Mouse (Mus musculus) midbrain, embryonic 10.5 days (tissue): Measurements from ENCODE around the gene Prkab1. TPM values are rescaled to one million over a fixed set of nuclear protein-coding genes. Genes with fewer than 3 reads are reported as not detected.

ENCODE experiments used
- DNase-seq: peaks from one replicate; pipeline ENCODE4 v3.0.0-alpha.2; 2017; ENCODE audit warnings: low spot score
- H3K27ac ChIP-seq: fragments of 300-500 bp; sonication (generic); replicated peaks from 2 replicates; pipeline ENCODE4 v1.5.1; 2016; ENCODE audit warnings: mild to moderate bottlenecking
- H3K27me3 ChIP-seq: fragments of 300-500 bp; sonication (generic); 2 replicates; pipeline ENCODE4 v1.6.1; 2016; ENCODE audit warnings: low read depth, mild to moderate bottlenecking; ENCODE audit not compliant: poor library complexity, severe bottlenecking
- H3K36me3 ChIP-seq: fragments of 300-500 bp; sonication (generic); 2 replicates; pipeline ENCODE4 v1.6.1; 2016; ENCODE audit warnings: mild to moderate bottlenecking, moderate library complexity
- H3K4me1 ChIP-seq: fragments of 300-500 bp; sonication (generic); 2 replicates; pipeline ENCODE4 v1.6.1; 2016
- H3K4me3 ChIP-seq: fragments of 300-500 bp; sonication (generic); 2 replicates; pipeline ENCODE4 v1.5.1; 2016; ENCODE audit warnings: mild to moderate bottlenecking, moderate library complexity
- H3K9me3 ChIP-seq: fragments of 300-500 bp; sonication (generic); replicated peaks from 2 replicates; pipeline ENCODE4 v1.6.1; 2016; ENCODE audit warnings: mild to moderate bottlenecking
- WGBS: fragments of 180-500 bp; shearing (Covaris S2); methylation state at CpG from one replicate; pipeline ENCODE4 v1.1.7; 2016; 5-methylcytosine and 5-hydroxymethylcytosine counted together
- polyA plus RNA-seq: library from polyadenylated mRNA; unstranded; fragments of >200 nt; fragmentation: Nextera tagmentation; extraction: Ambion mirVana; gene quantifications from 2 replicates; pipeline ENCODE4 v1.2.1, GENCODE M21; 2016

The Prkab1 gene
- polyA plus RNA-seq, 1 experiment from 2014 or later, result 66.7 TPM

DNA sequence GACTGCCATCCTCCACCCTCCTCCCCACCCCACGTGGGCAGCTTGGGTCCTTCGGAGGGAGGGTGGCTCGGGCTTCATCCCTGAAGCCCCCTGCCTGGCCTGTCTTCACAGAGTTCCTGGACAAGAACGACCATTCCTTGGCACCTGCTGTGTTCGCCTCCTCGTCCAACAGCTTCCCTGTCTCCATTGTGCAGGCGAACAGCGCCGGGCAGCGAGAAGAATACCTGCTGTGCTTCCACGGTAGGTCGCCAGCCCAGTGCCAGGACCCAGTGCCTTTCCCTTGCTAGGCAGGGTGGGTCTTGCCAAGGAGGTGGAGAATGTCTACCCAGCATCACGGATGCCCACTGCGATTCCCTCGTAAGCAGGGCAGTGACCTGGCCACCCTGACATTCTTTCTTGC lies 30.2 kb downstream of the Prkab1 start:
- H3K4me1 ChIP-seq, result no peaks in the 10 kb centered on the region
- H3K9me3 ChIP-seq, result peaks cover 15% of the 10 kb centered on the region
- H3K36me3 ChIP-seq, result peaks cover 95% of the 10 kb centered on the region
- H3K27me3 ChIP-seq, result no peaks in the 10 kb centered on the region
- H3K27ac ChIP-seq, result no peak overlapping the region
- whole genome bisulfite sequencing, result 89% methylated on average over 15 of the region's 15 CpGs
- no peak overlapping the region for H3K4me3 ChIP-seq
- no peak for DNase-seq

DNA sequence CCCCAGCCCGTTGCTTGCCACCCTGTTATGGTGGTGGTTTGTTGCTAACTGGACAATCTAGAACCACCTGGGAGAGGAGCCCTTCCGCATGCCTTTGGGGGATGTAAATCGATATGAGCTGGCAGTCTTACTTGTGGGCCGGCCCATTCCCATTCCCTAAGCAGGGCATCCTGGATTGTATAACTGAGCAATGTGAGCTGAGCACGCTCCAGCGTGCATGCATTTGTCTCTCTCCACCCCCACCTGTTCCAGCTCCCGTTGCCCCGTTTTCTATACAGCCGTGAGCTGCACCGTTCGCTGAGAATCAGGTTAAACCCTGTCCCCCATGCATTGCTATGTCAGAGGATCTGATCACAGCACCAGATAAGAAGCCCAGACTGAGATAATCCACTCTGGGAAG lies 32.6 kb downstream of the Prkab1 start:
- no peaks in the 10 kb centered on the region for H3K27me3 ChIP-seq
- peaks cover 97% of the 10 kb centered on the region for H3K36me3 ChIP-seq
- peaks cover 15% of the 10 kb centered on the region for H3K9me3 ChIP-seq
- no peak for DNase-seq
- H3K4me3 ChIP-seq, result no peak overlapping the region
- 96% methylated on average over 11 of the region's 11 CpGs for WGBS
- no peak overlapping the region for H3K27ac ChIP-seq
- H3K4me1 ChIP-seq, result no peaks in the 10 kb centered on the region

DNA sequence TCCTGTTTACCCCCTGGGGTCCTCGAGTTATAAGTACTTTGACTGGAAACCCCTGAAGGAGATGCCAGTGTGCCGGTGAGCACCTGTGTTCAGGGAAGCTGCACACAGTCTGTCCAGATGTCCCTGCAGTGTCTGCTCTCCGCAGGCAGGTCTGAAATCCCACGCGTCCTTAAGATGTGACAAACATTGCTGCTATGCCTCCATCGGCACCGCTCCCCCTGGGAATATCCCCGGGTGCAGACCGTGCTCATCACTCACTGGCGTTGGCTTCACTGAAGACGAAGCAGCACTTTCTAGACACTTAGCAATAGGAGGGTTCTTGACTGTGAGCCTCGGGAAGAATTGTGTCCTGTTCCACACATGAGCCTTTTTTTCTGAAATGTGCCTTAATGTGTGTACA lies 37.0 kb downstream of the Prkab1 start:
- Histone ChIP-seq H3K4me3 (no peak overlapping the region), H3K4me1 (no peaks in the 10 kb centered on the region), H3K36me3 (peaks cover 97% of the 10 kb centered on the region), H3K27ac (no peak overlapping the region), H3K9me3 (peaks cover 15% of the 10 kb centered on the region), H3K27me3 (no peaks in the 10 kb centered on the region)
- no peak for DNase-seq
- WGBS, result 96% methylated on average over 12 of the region's 12 CpGs

DNA sequence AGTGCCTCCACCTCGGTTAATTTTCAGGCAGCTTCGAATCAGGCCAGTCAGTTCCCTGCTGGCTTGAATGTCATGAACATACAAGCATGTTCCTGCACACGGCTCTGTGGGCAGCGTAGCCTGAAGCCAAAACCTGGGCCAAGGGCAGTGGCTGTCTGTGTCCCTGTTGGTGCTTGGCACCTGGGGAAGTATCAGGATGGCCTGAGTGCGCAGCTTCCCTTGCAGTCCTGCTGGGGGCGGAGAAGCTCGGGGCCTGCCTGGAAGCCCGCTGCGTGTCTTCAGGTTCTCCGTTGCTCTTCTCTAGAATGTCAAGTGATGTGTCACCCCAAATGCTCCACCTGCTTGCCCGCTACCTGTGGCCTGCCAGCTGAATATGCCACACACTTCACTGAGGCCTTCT lies 39.2 kb downstream of the Prkab1 start:
- H3K9me3 ChIP-seq, result peaks cover 1% of the 10 kb centered on the region; the same call in 1 of the 2 replicates
- WGBS, result 95% methylated on average over 11 of the region's 11 CpGs
- H3K36me3 ChIP-seq, result peaks cover 94% of the 10 kb centered on the region
- no peak overlapping the region for H3K4me3 ChIP-seq
- H3K27ac ChIP-seq, result no peak overlapping the region
- H3K27me3 ChIP-seq, result no peaks in the 10 kb centered on the region
- no peak for DNase-seq
- H3K4me1 ChIP-seq, result no peaks in the 10 kb centered on the region

DNA sequence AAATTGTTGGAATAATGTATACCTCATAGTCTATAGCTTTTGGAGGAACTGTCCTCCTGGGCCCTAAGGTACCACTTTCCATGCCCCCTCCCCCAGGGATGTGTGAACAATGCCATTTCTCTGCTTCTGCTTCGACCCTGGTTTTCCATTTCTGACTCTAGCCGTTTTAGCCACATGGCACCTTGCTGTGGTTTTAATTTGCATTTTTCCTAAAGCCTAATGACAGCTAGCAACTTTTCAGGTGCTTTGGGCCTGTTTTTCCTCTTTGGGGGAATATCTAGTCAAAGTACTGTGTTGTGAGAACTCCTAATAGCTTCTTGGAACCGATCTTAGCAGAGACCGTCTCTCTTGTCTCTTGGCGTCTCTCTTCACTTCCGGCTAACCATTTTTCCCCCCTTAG lies 39.9 kb downstream of the Prkab1 start:
- Histone ChIP-seq H3K36me3 (peaks cover 94% of the 10 kb centered on the region), H3K4me3 (no peak overlapping the region), H3K4me1 (no peaks in the 10 kb centered on the region), H3K27me3 (no peaks in the 10 kb centered on the region), H3K9me3 (no peaks in the 10 kb centered on the region), H3K27ac (no peak overlapping the region)
- no peak for DNase-seq
- WGBS, result 94% methylated on average over 6 of the region's 6 CpGs

DNA sequence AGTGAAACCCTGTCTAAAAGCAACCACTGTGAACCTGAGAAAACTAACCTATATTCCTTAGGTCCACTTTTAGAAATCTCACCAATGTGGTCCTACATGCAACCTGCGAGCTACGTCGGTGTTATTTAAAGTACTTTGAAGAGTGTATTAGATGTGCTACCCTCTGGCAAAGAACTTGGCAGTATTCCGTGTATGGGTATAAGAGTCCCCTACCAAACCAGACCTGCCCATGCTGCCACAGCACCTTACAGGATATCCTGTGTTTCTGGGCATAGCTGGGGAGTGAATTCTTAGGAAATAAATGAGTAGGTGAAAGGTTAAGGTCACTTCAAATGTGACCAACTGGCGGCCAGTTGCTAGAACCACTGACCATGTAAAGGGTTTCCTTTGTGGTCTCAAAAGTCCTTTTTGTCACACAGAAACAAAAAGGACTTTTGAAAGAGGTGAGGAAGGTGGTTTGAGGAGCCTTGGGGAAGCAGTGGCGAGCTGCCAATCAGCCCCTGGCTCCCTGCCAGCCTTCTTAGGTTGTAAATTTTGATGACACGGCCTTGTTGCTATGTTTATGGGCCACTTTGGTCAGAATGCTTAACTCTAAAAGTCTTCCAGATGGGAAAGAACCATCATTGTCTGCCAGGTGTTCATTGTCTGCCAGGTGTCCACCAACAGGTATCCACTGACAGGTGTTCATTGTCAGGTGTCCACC lies 41.5 kb downstream of the Prkab1 start:
- WGBS, result 90% methylated on average over 7 of the region's 7 CpGs
- H3K36me3 ChIP-seq, result peaks cover 93% of the 10 kb centered on the region
- no peak overlapping the region for H3K4me3 ChIP-seq
- peaks cover 12% of the 10 kb centered on the region for H3K4me1 ChIP-seq
- no peaks in the 10 kb centered on the region for H3K9me3 ChIP-seq
- H3K27ac ChIP-seq, result no peak overlapping the region
- no peak for DNase-seq
- H3K27me3 ChIP-seq, result no peaks in the 10 kb centered on the region

DNA sequence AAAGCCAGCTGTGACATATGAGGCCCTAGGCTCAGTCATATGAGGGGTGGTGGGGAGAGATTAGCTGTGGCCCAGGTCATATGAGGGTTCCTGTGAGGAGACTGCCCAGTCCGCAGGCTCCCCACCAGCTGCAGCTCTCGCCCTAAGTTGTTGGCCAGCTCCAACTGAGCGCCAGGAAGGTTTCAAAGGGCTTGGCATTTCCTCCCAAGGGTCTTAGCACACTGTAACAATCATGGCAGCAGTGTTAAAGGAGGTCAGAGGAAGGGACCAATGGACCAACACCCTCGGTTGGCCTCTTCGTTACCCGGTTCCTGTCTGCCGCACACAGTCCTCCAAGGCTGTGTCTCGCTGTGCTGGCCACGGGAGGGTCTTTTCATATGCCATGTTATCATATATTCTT lies 43.8 kb downstream of the Prkab1 start:
- no peaks in the 10 kb centered on the region for H3K9me3 ChIP-seq
- no peaks in the 10 kb centered on the region for H3K27me3 ChIP-seq
- H3K4me1 ChIP-seq, result peaks cover 20% of the 10 kb centered on the region
- H3K4me3 ChIP-seq, result no peak overlapping the region
- no peak overlapping the region for H3K27ac ChIP-seq
- DNase-seq, result no peak
- 91% methylated on average over 9 of the region's 9 CpGs for WGBS
- H3K36me3 ChIP-seq, result peaks cover 91% of the 10 kb centered on the region

DNA sequence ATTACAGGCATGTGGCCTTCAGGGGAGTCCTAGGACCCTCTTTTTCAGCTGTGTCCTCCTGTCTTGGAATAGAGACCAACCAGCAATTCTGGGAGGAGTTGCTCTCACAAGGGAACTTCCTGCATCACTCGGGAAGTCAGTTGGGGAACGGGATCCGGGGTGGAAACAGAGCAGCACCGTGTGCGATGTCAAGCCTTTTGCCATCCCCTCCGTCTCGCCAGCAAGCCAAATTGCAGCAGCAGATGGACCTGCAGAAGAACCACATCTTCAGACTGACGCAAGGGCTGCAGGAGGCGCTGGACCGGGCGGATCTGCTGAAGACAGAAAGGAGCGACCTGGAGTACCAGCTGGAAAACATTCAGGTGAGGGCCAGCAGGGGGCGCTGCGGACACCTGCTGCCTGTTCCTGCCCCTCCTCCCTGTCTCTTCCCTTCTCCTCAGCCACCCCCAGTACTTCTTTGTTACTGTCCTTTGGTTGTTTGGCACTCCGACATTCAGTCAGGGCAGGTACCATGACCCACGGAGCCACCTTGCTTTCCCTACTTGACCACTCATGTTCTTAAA lies 45.1 kb downstream of the Prkab1 start:
- H3K36me3 ChIP-seq, result peaks cover 92% of the 10 kb centered on the region
- H3K27me3 ChIP-seq, result no peaks in the 10 kb centered on the region
- no peaks in the 10 kb centered on the region for H3K9me3 ChIP-seq
- no peak overlapping the region for H3K4me3 ChIP-seq
- H3K4me1 ChIP-seq, result peaks cover 20% of the 10 kb centered on the region
- peak overlapping the region; percentile 38 for H3K27ac ChIP-seq
- WGBS, result 61% methylated on average over 16 of the region's 16 CpGs
- DNase-seq, result peak; percentile 29

DNA sequence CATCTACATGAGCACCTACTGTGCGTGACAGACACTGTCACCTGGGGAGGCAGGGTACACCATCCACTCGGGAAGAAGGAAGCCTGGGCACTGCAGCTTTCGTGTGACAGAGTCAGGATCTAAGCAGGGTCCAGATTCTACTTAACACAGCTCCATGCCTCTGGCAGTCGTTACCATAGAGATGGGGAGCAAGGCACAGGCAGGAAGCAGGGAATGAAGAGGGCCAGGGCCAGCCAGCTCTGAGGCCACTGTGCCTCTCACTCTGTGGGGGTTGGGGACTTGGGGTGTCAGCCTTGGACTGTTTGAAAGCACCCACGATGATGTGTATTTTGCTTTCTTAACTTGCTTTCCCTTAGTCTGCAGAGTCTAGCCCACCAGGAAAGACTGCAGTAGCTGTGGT lies 46.1 kb downstream of the Prkab1 start:
- Histone ChIP-seq H3K36me3 (peaks cover 95% of the 10 kb centered on the region), H3K9me3 (no peaks in the 10 kb centered on the region), H3K4me3 (no peak overlapping the region), H3K4me1 (peaks cover 20% of the 10 kb centered on the region), H3K27me3 (no peaks in the 10 kb centered on the region), H3K27ac (peak overlapping the region; percentile 67)
- 65% methylated on average over 5 of the region's 5 CpGs for WGBS
- peak; percentile 18 for DNase-seq

DNA sequence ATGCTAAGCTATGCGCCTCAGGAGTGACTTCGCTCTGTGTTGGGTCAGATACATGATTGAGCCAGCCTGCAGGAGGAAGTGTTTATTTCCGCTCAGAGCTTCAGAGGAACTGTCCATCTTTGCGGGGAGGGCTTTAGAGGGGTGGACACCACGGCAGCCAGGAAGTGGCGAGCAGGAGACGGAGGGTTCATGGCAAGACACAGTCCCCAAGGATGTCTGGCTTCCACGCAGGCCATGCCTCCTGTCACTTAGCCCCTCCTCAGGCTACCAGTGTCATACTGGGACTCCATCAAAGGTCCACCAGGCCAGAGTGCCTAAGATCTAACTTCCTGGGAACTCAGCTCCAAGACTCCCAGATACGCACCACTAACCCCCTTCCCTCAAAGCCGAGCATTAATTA lies 46.6 kb downstream of the Prkab1 start:
- no peak overlapping the region for H3K4me3 ChIP-seq
- H3K36me3 ChIP-seq, result peaks cover 95% of the 10 kb centered on the region
- DNase-seq, result no peak
- 74% methylated on average over 10 of the region's 10 CpGs for WGBS
- H3K4me1 ChIP-seq, result peaks cover 20% of the 10 kb centered on the region
- H3K27ac ChIP-seq, result peak overlapping the region; percentile 67
- no peaks in the 10 kb centered on the region for H3K9me3 ChIP-seq
- H3K27me3 ChIP-seq, result no peaks in the 10 kb centered on the region

DNA sequence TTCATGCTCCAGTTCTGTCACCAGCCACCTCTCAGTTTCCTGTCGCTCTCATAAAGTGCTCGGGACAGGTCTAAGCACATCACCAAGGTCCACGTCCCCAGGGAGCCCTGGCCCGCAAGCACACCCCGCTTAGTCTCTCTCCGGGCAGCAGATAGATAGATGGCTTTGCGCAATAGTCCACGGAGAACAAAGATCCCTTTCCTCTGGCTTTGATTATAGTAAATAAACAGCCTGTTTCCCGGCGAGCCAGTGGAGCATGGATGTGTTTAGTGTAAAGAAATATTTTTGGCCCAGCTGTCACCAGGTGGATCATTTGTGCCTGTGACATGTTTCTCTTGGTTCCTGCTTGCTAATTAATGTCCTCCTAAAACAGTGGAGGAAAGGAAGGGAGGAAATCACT lies 47.0 kb downstream of the Prkab1 start:
- H3K4me3 ChIP-seq, result no peak overlapping the region
- H3K36me3 ChIP-seq, result peaks cover 92% of the 10 kb centered on the region
- H3K27ac ChIP-seq, result no peak overlapping the region
- peaks cover 20% of the 10 kb centered on the region for H3K4me1 ChIP-seq
- no peaks in the 10 kb centered on the region for H3K27me3 ChIP-seq
- WGBS, result 83% methylated on average over 10 of the region's 10 CpGs
- no peaks in the 10 kb centered on the region for H3K9me3 ChIP-seq
- DNase-seq, result no peak

DNA sequence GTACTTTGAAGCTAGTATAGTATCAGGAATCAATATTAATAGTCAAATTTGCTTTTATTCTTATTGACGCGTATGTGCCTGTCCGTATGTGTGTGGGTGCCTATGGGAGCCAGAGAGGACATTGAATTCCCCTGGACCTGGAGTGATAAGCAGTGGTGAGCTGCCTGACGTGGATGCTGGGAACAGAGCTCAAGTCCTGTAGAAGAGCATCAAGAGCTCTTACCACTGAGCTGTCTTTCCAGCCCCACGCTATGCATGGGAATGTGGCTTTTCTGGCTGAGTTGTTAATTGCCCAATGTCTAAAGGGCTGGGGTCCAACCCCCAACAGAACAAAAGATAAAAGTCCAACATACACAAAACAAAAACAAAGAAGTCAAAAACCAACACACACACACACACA lies 47.9 kb downstream of the Prkab1 start:
- Histone ChIP-seq H3K9me3 (no peaks in the 10 kb centered on the region), H3K27me3 (no peaks in the 10 kb centered on the region), H3K36me3 (peaks cover 91% of the 10 kb centered on the region), H3K4me3 (no peak overlapping the region), H3K27ac (no peak overlapping the region), H3K4me1 (peaks cover 20% of the 10 kb centered on the region)
- DNase-seq, result no peak
- 92% methylated on average over 5 of the region's 5 CpGs for WGBS

DNA sequence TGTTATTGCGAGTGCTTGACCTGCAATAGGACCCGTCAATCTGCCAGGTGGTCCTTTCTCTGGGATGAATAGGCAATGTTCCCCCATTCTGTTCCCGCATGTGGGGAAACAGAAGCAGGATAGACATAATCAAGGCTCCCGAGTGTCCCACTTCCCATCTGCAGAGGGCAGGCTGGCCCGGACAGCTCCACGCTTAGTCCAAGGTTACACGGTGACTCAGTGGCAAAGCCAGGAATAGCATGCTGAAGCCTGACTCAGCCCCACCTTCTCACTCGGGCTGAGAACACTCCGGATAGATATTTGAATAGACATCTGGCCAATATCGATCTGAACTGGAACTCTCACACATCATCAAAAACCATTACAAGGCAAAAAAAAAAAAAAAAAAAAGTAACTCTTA lies 48.6 kb downstream of the Prkab1 start:
- Histone ChIP-seq H3K4me1 (peaks cover 20% of the 10 kb centered on the region), H3K27me3 (no peaks in the 10 kb centered on the region), H3K27ac (no peak overlapping the region), H3K9me3 (no peaks in the 10 kb centered on the region), H3K4me3 (no peak overlapping the region), H3K36me3 (peaks cover 94% of the 10 kb centered on the region)
- DNase-seq, result no peak
- WGBS, result 97% methylated on average over 10 of the region's 10 CpGs
